Mouse (Mus musculus) olfactory bulb, adult 2 months (tissue): Measurements from ENCODE around the gene Atp8b3.

Source experiments
- CTCF ChIP-seq: fragments of 200-500 bp; IDR thresholded peaks from 2 replicates; pipeline ENCODE4 v1.5.1; 2012; ENCODE audit warnings: low read depth, mild to moderate bottlenecking, low read length, moderate library complexity; ENCODE audit not compliant: insufficient read depth
- POLR2A ChIP-seq: fragments of 200-500 bp; IDR thresholded peaks from 2 replicates; pipeline ENCODE4 v1.6.1; 2012; ENCODE audit warnings: mild to moderate bottlenecking, low read depth, low read length, moderate library complexity; ENCODE audit not compliant: insufficient read depth

- TF ChIP-seq CTCF (peak; percentile 73; the same call in 1 of the 2 replicates), POLR2A (no peak)
These were observed 18.5 kb upstream of the Atp8b3 start for GRCm38 (mm10) chr10:80557346-80557965.
